Mouse (Mus musculus) kidney, adult 11 months (tissue): Measurements from ENCODE around the gene Frmd6.

Experiments
- DNase-seq: peaks from one replicate; pipeline ENCODE4 v3.0.0; 2022

Frmd6 gene

GRCm38 (mm10) chr12:70906867-70907266 is 81.6 kb downstream of the Frmd6 start:
- DNase-seq, result no peak

GRCm38 (mm10) chr12:70907651-70908050 is 82.3 kb downstream of the Frmd6 start:
- no peak for DNase-seq

GRCm38 (mm10) chr12:70908076-70908475 is 82.8 kb downstream of the Frmd6 start:
- no peak for DNase-seq

- DNase-seq, result peak; percentile 64
Measured at GRCm38 (mm10) chr12:70910241-70910720, 85.0 kb downstream of the Frmd6 start.

GRCm38 (mm10) chr12:70911029-70911428 is 85.7 kb downstream of the Frmd6 start:
- DNase-seq, result peak; percentile 44

- DNase-seq, result no peak
Measured at GRCm38 (mm10) chr12:70911676-70912379, 86.5 kb downstream of the Frmd6 start.

GRCm38 (mm10) chr12:70913429-70913828 is 88.1 kb downstream of the Frmd6 start:
- peak; percentile 52 for DNase-seq

GRCm38 (mm10) chr12:70914387-70914786 is 89.1 kb downstream of the Frmd6 start:
- no peak for DNase-seq

GRCm38 (mm10) chr12:70929781-70930180 is 104.5 kb downstream of the Frmd6 start:
- DNase-seq, result no peak

GRCm38 (mm10) chr12:70937150-70937549 is 111.8 kb downstream of the Frmd6 start:
- DNase-seq, result no peak

- DNase-seq, result peak; percentile 86
Measured at GRCm38 (mm10) chr12:70937571-70938384, 112.5 kb downstream of the Frmd6 start, which contains the start of gene Actr10. Gene Actr10, plus strand, starts transcription at chr12:70937857.

- no peak for DNase-seq
Measured at GRCm38 (mm10) chr12:70940806-70941205, 115.5 kb downstream of the Frmd6 start.

- no peak for DNase-seq
Measured at GRCm38 (mm10) chr12:70944181-70944580, 118.9 kb downstream of the Frmd6 start.

- DNase-seq, result no peak
Measured at GRCm38 (mm10) chr12:70946585-70947256, 121.4 kb downstream of the Frmd6 start.
